Mouse (Mus musculus) lung, adult 2 months (tissue): ENCODE data around the gene Prss35.

ENCODE experiments used
- CTCF ChIP-seq: fragments of 200-500 bp; IDR thresholded peaks from 2 replicates; pipeline ENCODE4 v1.5.1; 2011; ENCODE audit warnings: mild to moderate bottlenecking, low read length, control low read depth; ENCODE audit not compliant: insufficient read depth
- POLR2A ChIP-seq: fragments of 200-500 bp; IDR thresholded peaks from 2 replicates; pipeline ENCODE4 v1.6.1; 2011; ENCODE audit warnings: low read depth, mild to moderate bottlenecking, control low read depth, low read length, borderline replicate concordance; ENCODE audit errors: extremely low read depth

DNA sequence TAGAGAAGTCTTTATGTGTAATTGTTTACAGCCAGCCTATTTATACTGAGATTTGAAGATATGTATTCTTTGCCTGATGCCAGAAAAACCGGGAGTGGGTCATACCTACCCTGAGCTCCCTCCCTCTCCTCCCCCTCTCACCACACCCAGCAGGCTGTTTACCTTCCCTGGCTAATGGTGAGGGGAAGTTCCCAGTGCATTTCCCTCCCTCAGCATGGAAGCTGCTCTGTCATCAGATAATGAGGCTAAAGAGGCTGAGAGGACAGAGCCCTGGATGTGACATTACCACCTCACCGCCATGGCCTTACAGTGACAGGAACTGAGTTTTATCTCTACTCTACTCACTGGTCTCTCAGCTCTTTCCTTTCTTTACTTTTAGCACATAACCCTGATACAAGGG lies 41.6 kb upstream of the Prss35 start:
- TF ChIP-seq CTCF (no peak), POLR2A (no peak)
